Mouse (Mus musculus) testis, postnatal 10 days (tissue): ENCODE data around the gene Akna.

Experiments used
- DNase-seq: peaks from one replicate; pipeline ENCODE4 v3.0.0; 2021; ENCODE audit warnings: low spot score

Akna gene

GRCm38 (mm10) chr4:63409908-63410582 lies 6.9 kb upstream of the Akna start:
- peak; percentile 78 for DNase-seq

GRCm38 (mm10) chr4:63409317-63409907 lies 6.3 kb upstream of the Akna start:
- no peak for DNase-seq

- no peak for DNase-seq
Observed at GRCm38 (mm10) chr4:63408649-63409048, 5.5 kb upstream of the Akna start.

GRCm38 (mm10) chr4:63408247-63408646 lies 5.1 kb upstream of the Akna start:
- no peak for DNase-seq

GRCm38 (mm10) chr4:63405683-63406082 lies 2.5 kb upstream of the Akna start:
- no peak for DNase-seq

GRCm38 (mm10) chr4:63405051-63405450 lies 1.9 kb upstream of the Akna start:
- no peak for DNase-seq

- DNase-seq, result no peak
Observed at GRCm38 (mm10) chr4:63404205-63404604, 1.1 kb upstream of the Akna start.

- DNase-seq, result no peak
Observed at GRCm38 (mm10) chr4:63402558-63402957, 596 bp downstream of the Akna start.

- DNase-seq, result no peak
Observed at GRCm38 (mm10) chr4:63402056-63402455, 1.1 kb downstream of the Akna start.

- no peak for DNase-seq
Observed at GRCm38 (mm10) chr4:63401620-63402019, 1.5 kb downstream of the Akna start.

GRCm38 (mm10) chr4:63400541-63401306 lies 2.4 kb downstream of the Akna start:
- DNase-seq, result no peak

- DNase-seq, result no peak
Observed at GRCm38 (mm10) chr4:63399691-63400270, 3.4 kb downstream of the Akna start.

- DNase-seq, result no peak
Observed at GRCm38 (mm10) chr4:63398854-63399609, 4.1 kb downstream of the Akna start.

- no peak for DNase-seq
Observed at GRCm38 (mm10) chr4:63397981-63398537, 5.1 kb downstream of the Akna start.

GRCm38 (mm10) chr4:63391322-63391721 lies 11.8 kb downstream of the Akna start:
- no peak for DNase-seq

GRCm38 (mm10) chr4:63389887-63390528 lies 13.1 kb downstream of the Akna start:
- DNase-seq, result no peak

- DNase-seq, result no peak
Observed at GRCm38 (mm10) chr4:63389121-63389886, 13.8 kb downstream of the Akna start.

GRCm38 (mm10) chr4:63388029-63388428 lies 15.1 kb downstream of the Akna start:
- no peak for DNase-seq

- DNase-seq, result no peak
Observed at GRCm38 (mm10) chr4:63385784-63386183, 17.4 kb downstream of the Akna start.

GRCm38 (mm10) chr4:63385253-63385652 lies 17.9 kb downstream of the Akna start:
- no peak for DNase-seq
